Mouse (Mus musculus) embryonic fibroblast, embryonic 13.5 days (primary cell): Measurements from ENCODE around the gene Dgat2.

Experiments
- CTCF ChIP-seq: IDR thresholded peaks from 2 replicates; pipeline ENCODE4 v1.5.1; 2011; ENCODE audit warnings: mild to moderate bottlenecking, control low read depth, low read length, moderate library complexity, borderline replicate concordance; ENCODE audit not compliant: insufficient read depth
- POLR2A ChIP-seq: IDR thresholded peaks from 2 replicates; pipeline ENCODE4 v1.6.1; 2011; ENCODE audit warnings: low read depth, mild to moderate bottlenecking, control low read depth, low read length, moderate library complexity

GRCm38 (mm10) chr7:99183751-99184150, 1.2 kb upstream of the Dgat2 start:
- TF ChIP-seq CTCF (no peak), POLR2A (no peak)
